Mouse (Mus musculus) R1 (cell line): ENCODE results near the gene Trpc4ap.
"Not testable (repeated sequence)": the region's sequence is repeated elsewhere in the genome, so short reads cannot be mapped to it uniquely, and the experiment has no call there.

Experiments used
- DNase-seq: peaks from one replicate; pipeline ENCODE4 v3.0.0-alpha.2; 2018; ENCODE audit warnings: low read depth, low spot score

Gene Trpc4ap

DNA sequence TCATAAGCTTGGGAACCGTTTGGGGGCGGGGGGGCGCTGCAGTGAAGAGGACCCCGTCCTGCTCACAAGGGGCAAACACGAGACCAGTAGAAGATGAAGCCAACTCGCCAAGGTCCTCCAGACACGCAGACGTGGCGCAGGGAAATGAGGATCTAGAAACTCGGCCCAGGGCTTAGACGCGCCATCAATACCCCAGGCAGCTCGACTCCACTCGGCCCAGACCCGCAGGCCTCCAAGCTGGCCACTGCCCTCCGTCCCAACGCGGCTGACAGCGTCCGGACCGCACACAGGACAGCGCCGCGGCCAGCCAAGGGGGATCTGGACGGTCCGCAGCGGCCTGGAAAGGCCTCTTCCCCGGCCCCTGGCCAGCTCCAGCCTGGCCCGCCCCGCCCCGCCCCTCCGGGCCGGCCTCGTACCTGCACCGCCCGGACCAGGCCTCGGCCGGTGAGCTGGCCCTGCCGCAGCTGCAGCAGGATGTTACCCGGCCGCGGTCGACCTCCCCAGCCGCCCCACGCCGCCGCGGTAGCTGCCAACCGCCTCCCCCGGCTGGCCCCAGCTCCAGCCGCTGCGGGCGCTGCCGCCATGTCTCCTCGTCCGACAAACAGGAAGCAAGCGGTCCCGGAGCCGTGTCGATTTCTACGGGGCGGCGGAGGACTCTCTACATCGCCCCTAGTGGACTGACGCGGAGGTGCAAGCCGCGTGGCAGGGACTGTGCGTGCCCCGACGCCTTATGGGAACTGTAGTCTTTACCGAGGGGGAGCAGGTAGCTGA lies at the start of gene Trpc4ap:
Gene Trpc4ap, minus strand, starts transcription at position 662 of the 771 bp plus-strand sequence.
- peak; percentile 93 for DNase-seq

DNA sequence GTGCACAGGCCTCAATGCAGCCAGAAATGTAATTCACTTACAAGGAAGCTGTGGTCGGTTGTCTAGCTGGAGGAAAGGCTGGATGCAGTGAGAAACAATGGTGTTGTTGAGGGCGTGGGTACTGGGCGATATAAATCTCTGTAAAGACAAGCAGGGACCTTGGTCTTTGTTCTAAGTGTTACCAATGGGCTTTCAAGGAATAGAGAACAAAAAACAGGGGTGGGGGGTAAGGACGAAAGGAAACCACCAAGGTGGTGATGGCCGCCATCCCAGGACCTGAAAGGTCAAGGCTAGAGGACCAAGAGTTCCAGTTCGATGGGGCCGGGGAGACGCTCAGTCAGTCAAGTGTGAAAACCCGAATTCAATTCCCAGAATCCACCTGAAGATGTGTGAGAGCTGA lies 45.6 kb upstream of the Trpc4ap start:
- DNase-seq, result peak; percentile 84

- DNase-seq, result no peak
Observed at GRCm38 (mm10) chr2:155736936-155737335, 44.8 kb upstream of the Trpc4ap start.

GRCm38 (mm10) chr2:155735766-155736165 lies 43.6 kb upstream of the Trpc4ap start, which contains the start of gene Gm17581:
Gm17581 (minus strand) TSS chr2:155735866.
- not testable (repeated sequence) for DNase-seq

GRCm38 (mm10) chr2:155735080-155735479 lies 42.9 kb upstream of the Trpc4ap start:
- no peak for DNase-seq

DNA sequence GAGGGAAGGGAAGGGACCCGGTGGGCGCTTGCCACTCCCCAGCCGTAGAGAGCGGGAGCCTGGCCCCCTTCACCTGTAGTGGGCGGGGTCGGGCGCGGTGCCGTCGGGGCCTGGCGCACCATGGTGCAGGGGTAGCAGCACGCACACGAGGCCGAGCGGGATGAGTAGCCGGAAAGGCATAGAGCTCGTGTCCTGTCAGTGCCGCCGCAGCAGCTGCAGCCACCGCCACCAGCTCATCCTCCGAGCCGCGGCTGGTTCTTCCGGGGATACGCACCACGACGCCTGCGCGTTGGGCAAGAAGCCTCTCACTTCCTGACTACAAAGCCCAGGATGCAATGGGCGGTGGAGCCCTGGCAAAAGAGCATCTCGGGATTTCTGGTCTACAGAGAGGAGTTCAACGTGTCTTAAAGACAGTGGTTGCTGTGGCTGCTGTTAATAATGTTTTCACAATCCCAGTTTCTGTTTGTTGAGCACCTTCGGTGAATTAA lies 37.0 kb upstream of the Trpc4ap start, which contains the start of gene Edem2:
Gene Edem2, minus strand, starts transcription at position 318 of the 488 bp plus-strand sequence.
- peak; percentile 95 for DNase-seq

DNA sequence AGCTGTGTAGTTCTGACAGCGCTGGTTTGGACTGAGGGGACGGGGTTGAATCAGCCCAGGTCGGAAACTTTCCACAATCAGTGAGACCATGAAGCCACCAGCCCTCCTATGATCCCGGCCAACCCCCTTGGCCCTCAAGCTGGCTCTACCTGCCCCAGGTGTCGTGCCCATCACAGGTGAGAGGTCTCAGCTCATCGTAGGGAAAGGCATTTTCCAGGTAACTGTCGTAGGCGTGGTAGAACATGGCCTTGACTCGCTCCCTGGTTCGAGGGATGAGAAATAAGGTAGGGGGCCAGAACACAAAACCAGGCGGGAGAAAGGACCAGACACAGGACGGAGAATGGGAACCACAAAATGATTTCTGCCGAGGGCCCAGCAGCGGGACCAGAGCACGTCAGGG lies 36.6 kb upstream of the Trpc4ap start:
- DNase-seq, result no peak

DNA sequence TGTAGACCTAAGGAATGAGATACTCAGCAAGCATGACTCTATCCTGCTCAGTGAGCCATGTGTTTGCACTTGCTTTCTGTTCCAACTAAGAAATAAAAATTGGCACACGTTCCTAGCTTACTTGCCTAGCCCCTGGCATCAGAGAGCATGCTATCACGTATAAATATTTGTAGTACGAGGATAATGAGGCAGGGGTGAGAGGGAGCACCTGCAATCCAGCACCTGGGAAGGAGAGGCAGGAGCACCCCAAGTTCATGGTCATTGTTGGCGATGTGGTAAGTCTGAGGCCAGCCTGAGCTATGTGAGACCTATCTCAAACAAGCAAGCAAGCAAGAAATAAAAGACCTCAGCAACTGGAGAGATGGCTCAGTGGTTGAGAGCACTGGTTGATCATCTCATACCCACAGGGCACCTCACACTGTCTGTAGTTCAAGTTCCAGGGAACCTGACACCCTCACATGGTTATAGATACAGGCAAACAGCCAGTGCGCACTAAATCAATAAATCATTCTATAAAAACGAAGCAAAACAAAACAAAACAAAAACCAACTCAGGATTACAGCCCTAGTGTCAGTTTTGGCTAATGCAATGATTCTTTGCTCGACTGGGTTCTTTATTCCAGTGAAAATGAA lies 35.7 kb upstream of the Trpc4ap start:
- no peak for DNase-seq

GRCm38 (mm10) chr2:155726302-155726701 lies 34.1 kb upstream of the Trpc4ap start:
- DNase-seq, result no peak

DNA sequence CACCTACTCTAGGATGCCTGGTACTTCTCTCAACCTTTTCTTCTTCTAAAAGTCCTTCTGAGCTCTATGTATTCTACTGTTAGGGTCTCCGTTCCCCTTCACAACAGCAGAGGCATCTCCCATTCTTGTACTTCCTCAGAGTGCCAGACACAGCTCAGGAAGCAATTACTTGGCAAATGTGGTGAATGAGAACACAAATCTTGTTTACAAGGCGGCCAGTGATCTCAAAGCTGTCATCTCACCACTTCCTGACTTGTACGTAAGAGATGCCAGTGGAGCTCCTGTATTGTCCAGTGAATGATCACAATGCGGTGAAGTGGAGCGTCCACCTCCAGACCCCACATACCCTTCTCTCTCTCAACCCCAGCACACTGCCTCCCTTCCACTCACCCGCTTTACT lies 32.3 kb upstream of the Trpc4ap start:
- DNase-seq, result no peak

GRCm38 (mm10) chr2:155724036-155724435 lies 31.9 kb upstream of the Trpc4ap start:
- no peak for DNase-seq

- no peak for DNase-seq
Observed at GRCm38 (mm10) chr2:155720585-155720984, 28.4 kb upstream of the Trpc4ap start.

GRCm38 (mm10) chr2:155717082-155717990 lies 25.2 kb upstream of the Trpc4ap start:
- no peak for DNase-seq

- DNase-seq, result no peak
Observed at GRCm38 (mm10) chr2:155710557-155710956, 18.4 kb upstream of the Trpc4ap start.

DNA sequence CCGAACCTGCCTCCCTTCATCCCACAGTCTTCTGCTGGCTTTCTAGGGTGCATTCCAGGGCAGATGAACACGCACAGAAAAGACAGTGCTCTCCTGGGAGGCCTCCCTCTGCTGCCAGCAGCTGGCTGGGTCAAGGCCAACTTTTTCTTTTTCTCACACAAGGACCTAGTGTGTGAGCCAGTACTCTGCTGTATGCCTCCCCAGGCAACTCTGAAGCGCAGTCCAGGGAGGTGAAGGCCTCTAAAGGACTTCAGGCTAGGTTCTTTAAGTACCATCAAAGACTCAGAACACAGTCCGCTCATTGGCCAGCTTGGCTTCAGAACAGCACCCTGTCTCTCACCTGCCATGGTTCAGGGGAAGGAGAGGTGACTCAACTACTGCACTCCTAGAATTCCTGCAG lies 15.1 kb upstream of the Trpc4ap start:
- DNase-seq, result no peak

DNA sequence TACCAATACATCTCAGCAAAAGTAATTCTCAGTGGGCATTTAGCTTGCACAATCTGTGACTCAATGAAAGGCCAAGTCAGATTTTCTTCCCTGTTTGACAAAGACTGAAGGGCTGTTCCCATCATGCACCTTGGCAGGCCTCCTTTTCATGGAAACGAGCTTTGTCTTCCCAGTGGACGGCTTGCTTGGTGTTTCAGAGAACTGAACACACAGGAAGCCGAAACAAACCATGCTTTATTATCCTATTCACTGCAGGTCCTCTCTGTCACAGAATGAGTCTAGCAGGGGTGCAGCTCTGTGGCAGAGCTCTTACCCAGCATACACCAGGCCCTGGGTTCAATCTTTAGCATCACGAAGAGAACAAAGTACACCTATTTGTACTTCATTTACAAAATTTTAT lies 11.4 kb upstream of the Trpc4ap start:
- peak; percentile 20 for DNase-seq

DNA sequence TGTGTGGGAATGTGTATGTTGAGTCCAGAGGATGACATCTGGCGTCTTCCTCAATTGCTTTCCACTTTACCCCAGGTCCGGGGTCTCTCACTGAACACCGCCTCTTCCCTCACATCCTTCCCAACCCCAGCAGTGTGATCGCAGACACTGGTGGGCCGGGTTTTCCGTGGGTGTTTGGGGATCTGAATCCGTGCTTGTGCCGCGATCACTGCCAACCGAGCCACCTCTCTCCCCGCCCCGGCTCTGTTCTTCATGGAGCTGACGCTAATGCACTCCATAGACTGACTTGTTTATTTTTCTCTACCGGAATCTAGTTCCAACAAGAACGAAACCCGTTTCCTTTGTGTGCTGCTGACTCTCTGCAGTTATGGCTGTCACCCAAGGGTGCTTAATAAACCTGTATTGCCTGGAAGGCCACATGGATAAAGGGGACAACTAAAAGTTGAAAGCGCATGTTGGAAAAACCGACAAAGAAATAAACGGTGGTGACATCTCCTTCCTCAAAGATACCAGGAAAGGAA lies 9.3 kb upstream of the Trpc4ap start:
- DNase-seq, result no peak

DNA sequence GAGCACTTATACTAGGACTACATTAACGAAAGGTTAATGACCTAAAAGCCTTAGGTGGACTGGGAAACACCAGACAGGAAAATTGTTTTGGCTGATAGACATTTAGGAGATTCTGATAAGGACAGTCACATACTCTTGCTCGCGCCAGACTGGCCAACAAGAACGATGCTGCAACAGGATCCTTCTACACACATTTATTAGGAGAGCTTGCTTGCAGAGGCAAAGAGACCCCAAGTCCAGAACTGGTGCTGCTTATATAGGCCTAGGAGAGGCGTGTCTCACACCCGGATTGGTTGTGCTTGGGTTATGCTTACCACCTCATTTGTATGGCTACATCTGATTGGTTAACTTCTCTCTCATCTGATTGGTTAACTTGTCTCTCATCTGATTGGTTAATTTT lies 6.3 kb upstream of the Trpc4ap start:
- not testable (repeated sequence) for DNase-seq

DNA sequence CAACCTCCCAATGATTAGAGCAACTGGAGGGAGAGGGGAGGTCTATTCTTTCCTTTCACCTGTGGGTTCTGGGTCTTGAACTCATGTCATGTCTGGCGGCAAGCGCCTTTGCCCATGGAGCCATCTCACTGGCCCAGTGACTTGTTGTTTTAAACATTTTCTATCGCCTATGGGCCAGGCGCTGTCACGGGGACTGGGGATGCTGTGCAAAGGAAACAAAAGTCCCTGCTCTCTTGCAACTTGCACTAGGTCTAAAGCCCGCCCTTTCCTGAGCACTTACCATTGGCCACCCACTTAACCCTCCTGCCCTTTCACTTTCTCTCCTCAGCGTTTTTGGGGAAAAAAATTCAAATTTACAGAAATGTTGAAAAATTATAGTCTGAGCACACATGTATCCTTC lies 4.7 kb upstream of the Trpc4ap start:
- DNase-seq, result no peak

GRCm38 (mm10) chr2:155696091-155696558 lies 3.9 kb upstream of the Trpc4ap start:
- DNase-seq, result peak; percentile 90

GRCm38 (mm10) chr2:155695316-155695715 lies 3.1 kb upstream of the Trpc4ap start:
- DNase-seq, result no peak
